Mouse (Mus musculus) megakaryocyte progenitor cell, adult 5-6 weeks (primary cell): ENCODE data around the gene Zfp433. TPM values are rescaled to one million over a fixed set of nuclear protein-coding genes. Genes with fewer than 3 reads are reported as not detected.
"Not testable (repeated sequence)": the region's sequence is repeated elsewhere in the genome, so short reads cannot be mapped to it uniquely, and the experiment has no call there.

Experiments
- ATAC-seq: replicated peaks from 2 replicates; pipeline ENCODE4 v1.8.0; 2016; ENCODE audit warnings: mild to moderate bottlenecking, moderate TSS enrichment, inconsistent platforms; ENCODE audit not compliant: poor library complexity
- total RNA-seq, 2 experiments: library from RNA; stranded (forward) in 1 of 2; stranded (reverse) in 1 of 2; fragments of 157-497, 149-512 nt in 1 of 2; fragments of 200-1000 nt in 1 of 2; gene quantifications; 2 replicates each; pipeline versions ENCODE4 v1.2.3 to v1.2.4; 2015 to 2017

Gene Zfp433
- total RNA-seq (2015) = 14.7 and 30.3 TPM in 2 replicates
- 18.4 and 22.5 TPM in 2 replicates for total RNA-seq (2017)

GRCm38 (mm10) chr10:81704531-81705301 is at the start of gene Zfp433:
TSS of gene Zfp433 (plus strand) at chr10:81704825.
- ATAC-seq = peak; percentile 99

DNA sequence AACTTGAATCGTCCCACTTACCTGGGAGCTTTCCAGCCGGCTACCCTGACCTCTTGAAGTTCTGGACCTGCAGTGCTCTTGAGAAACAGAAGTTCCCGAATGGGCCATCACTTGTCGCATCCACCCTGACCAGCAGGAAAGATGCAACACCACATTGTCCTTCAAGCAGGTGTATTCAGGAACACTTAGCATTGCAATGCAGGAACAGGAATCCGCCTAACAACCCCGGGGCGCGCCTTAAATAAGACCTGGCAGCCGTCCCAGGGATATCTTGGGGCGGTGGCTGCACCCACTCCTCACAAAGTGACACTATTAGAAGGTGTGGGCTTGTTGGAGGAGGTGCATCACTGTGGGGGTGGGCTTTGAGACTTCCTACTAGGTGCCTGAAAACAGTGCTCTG is 49.4 kb upstream of the Zfp433 start:
- ATAC-seq = no peak

- no peak for ATAC-seq
Observed at GRCm38 (mm10) chr10:81656174-81656573, 48.5 kb upstream of the Zfp433 start.

DNA sequence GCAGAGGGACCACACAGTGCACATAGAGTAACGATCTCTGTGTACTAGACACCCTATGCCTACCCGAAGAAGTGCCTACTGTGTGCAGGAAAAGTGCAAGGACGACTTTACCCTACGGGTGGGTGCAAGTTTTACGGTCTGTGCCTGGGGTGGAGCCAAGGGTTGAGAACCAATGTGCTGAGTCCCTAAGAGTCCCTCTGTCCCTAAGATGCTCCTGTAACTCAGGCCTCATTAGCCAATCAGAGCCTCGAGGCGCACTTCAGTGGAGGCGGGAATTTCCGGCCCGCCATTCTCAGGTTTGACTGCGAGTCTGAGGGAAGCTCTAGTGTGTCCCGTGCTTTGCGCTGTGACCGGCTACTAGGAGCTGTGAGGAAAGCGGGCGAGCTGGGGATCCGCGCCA is 17.5 kb upstream of the Zfp433 start:
- ATAC-seq = not testable (repeated sequence)

GRCm38 (mm10) chr10:81770506-81771403 is 66.1 kb downstream of the Zfp433 start, which contains the start of gene Gm3055:
TSS of gene Gm3055 (minus strand) at chr10:81771161.
- ATAC-seq = peak; percentile 86

DNA sequence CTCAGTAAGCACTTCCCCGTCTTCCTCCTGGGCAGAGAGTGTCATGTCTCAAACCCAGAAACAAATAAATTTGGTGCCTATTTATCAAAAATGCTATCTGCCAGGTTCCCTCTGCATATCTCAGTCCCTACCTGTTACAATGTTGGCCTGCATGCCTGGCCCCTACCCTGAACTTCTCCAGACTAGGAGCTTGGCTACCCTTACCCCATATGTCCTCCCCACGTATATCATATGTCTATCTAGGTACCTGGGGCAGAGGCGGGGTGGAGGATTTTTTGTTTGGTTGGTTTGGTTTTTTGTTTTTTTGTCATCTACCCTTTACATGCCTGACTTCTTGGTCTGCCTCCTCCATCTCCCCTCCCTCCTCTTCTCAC is 66.8 kb downstream of the Zfp433 start:
- 0 out of 2 replicates have a peak, but pooled peaks have one; percentile 19 for ATAC-seq

Other genes starting within 250 kb of the Zfp433 start
- gene Nfic, start 249.2 kb upstream of the Zfp433 start, total RNA-seq (2015) = 35.5 and 36.8 TPM in 2 replicates
- gene Nfic, start 249.2 kb upstream of the Zfp433 start, total RNA-seq (2017) = 4.0 and 5.0 TPM in 2 replicates
- gene Celf5, start 222.1 kb upstream of the Zfp433 start, total RNA-seq (2015) = 0.10 TPM in 1 of 2 replicates, not detected in the other
- gene Celf5, start 222.1 kb upstream of the Zfp433 start, total RNA-seq (2017) = not detected in 2 replicates
- gene Ncln, start 208.4 kb upstream of the Zfp433 start, total RNA-seq (2015) = 81.2 and 99.2 TPM in 2 replicates
- gene Ncln, start 208.4 kb upstream of the Zfp433 start, total RNA-seq (2017) = 85.6 and 101 TPM in 2 replicates
- 8.3 and 8.9 TPM in 2 replicates for gene S1pr4, start 204.7 kb upstream of the Zfp433 start, total RNA-seq (2015)
- gene S1pr4, start 204.7 kb upstream of the Zfp433 start, total RNA-seq (2017) = 6.2 and 9.5 TPM in 2 replicates
- 29.4 and 31.9 TPM in 2 replicates for gene Gna15, start 180.6 kb upstream of the Zfp433 start, total RNA-seq (2015)
- gene Gna15, start 180.6 kb upstream of the Zfp433 start, total RNA-seq (2017) = 28.7 and 28.9 TPM in 2 replicates
- gene Gna11, start 159.6 kb upstream of the Zfp433 start, total RNA-seq (2015) = 5.4 and 6.0 TPM in 2 replicates
- gene Gna11, start 159.6 kb upstream of the Zfp433 start, total RNA-seq (2017) = 7.6 and 10.2 TPM in 2 replicates
- 197 and 225 TPM in 2 replicates for gene Aes, start 145.3 kb upstream of the Zfp433 start, total RNA-seq (2015)
- gene Aes, start 145.3 kb upstream of the Zfp433 start, total RNA-seq (2017) = 178 and 191 TPM in 2 replicates
- 0.95 and 1.5 TPM in 2 replicates for gene Tle2, start 130.3 kb upstream of the Zfp433 start, total RNA-seq (2015)
- gene Tle2, start 130.3 kb upstream of the Zfp433 start, total RNA-seq (2017) = 0.08 and 3.5 TPM in 2 replicates
- 15.4 and 18.4 TPM in 2 replicates for gene Tle6, start 103.8 kb upstream of the Zfp433 start, total RNA-seq (2015)
- gene Tle6, start 103.8 kb upstream of the Zfp433 start, total RNA-seq (2017) = 3.5 and 13.3 TPM in 2 replicates
- gene BC025920, start 98.6 kb upstream of the Zfp433 start, total RNA-seq (2015) = 1.2 and 3.1 TPM in 2 replicates
- gene BC025920, start 98.6 kb upstream of the Zfp433 start, total RNA-seq (2017) = 1.2 and 2.2 TPM in 2 replicates
- gene Sirt6, start 77.0 kb upstream of the Zfp433 start, total RNA-seq (2015) = 8.3 and 9.5 TPM in 2 replicates
- 4.1 and 5.3 TPM in 2 replicates for gene Sirt6, start 77.0 kb upstream of the Zfp433 start, total RNA-seq (2017)
- gene Ankrd24, start 76.3 kb upstream of the Zfp433 start, total RNA-seq (2015) = 5.8 and 6.8 TPM in 2 replicates
- gene Ankrd24, start 76.3 kb upstream of the Zfp433 start, total RNA-seq (2017) = 7.0 and 8.9 TPM in 2 replicates
- gene Gm10778, start 55.8 kb upstream of the Zfp433 start, total RNA-seq (2015) = 4.4 and 8.6 TPM in 2 replicates
- 4.6 and 4.9 TPM in 2 replicates for gene Gm10778, start 55.8 kb upstream of the Zfp433 start, total RNA-seq (2017)
- 0.49 and 2.0 TPM in 2 replicates for gene Gm3055, start 66.3 kb downstream of the Zfp433 start, total RNA-seq (2015)
- 0.91 and 2.1 TPM in 2 replicates for gene Gm3055, start 66.3 kb downstream of the Zfp433 start, total RNA-seq (2017)
- gene Gm4767, start 107.4 kb downstream of the Zfp433 start, total RNA-seq (2015) = 4.0 and 5.0 TPM in 2 replicates
- 0.67 and 1.4 TPM in 2 replicates for gene Gm4767, start 107.4 kb downstream of the Zfp433 start, total RNA-seq (2017)
- 8.7 and 9.5 TPM in 2 replicates for gene Gm32687, start 159.1 kb downstream of the Zfp433 start, total RNA-seq (2015)
- 3.6 and 4.3 TPM in 2 replicates for gene Gm32687, start 159.1 kb downstream of the Zfp433 start, total RNA-seq (2017)
- gene Zfp781, start 225.7 kb downstream of the Zfp433 start, total RNA-seq (2015) = 1.3 TPM in 1 of 2 replicates, not detected in the other
- 0.27 TPM in 1 of 2 replicates, not detected in the other for gene Zfp781, start 225.7 kb downstream of the Zfp433 start, total RNA-seq (2017)